Mouse (Mus musculus) olfactory bulb, adult 2 months (tissue): Measurements from ENCODE around the gene Ccdc86.

Experiments used
- CTCF ChIP-seq: fragments of 200-500 bp; IDR thresholded peaks from 2 replicates; pipeline ENCODE4 v1.5.1; 2012; ENCODE audit warnings: low read depth, mild to moderate bottlenecking, low read length, moderate library complexity; ENCODE audit not compliant: insufficient read depth
- POLR2A ChIP-seq: fragments of 200-500 bp; IDR thresholded peaks from 2 replicates; pipeline ENCODE4 v1.6.1; 2012; ENCODE audit warnings: mild to moderate bottlenecking, low read depth, low read length, moderate library complexity; ENCODE audit not compliant: insufficient read depth

DNA sequence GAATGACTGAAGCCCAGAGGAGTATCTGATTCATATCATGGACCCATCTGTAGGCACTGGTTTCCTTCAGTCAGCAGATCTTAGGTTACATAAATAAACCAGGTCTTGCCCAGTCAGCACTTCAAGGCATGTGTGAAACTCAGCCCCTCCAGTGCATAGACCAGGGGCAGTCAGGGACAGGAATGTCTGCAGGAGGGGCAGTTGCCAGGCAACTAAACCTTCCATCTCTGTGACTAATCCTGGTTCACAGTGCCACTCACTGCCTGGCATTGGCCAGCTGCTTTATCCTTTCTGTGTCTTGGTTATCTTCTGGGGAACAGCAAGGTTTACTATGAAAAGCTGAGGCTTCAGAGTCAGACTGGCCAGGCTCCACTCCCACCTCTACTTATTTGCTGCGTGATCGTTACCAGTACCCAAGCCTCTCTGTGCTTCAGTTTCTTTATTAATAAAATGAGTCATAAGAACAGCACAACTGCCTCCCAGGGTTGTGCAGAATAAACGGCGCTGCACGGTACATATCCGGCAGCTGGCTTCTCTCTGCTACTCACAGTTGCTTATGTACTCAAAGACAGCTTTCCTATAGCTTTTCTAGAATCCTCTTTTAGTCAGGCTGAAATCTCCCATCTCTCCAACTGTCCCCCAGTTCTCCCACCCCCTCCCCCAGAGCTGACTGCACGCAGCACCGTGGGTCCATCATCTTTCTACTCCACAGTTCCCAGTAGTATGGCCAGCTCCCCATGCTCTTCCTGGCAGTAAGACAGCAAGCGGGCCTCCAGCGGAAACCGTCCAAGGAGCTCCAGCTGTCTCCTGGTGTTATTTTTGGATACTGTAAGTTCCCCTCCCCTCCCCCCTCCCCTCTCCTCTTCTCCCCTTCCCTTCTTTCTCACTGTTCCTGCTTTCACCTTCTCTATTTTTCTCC lies 3.2 kb upstream of the Ccdc86 start:
- TF ChIP-seq POLR2A (no peak), CTCF (no peak)
